Mouse (Mus musculus) mesoderm, embryonic 11.5 days (tissue): ENCODE data around the gene Adgre5.

ENCODE experiments used
- DNase-seq: peaks from one replicate; pipeline ENCODE4 v3.0.0-alpha.2; 2012; ENCODE audit warnings: low read depth, low spot score

Adgre5 gene

DNA sequence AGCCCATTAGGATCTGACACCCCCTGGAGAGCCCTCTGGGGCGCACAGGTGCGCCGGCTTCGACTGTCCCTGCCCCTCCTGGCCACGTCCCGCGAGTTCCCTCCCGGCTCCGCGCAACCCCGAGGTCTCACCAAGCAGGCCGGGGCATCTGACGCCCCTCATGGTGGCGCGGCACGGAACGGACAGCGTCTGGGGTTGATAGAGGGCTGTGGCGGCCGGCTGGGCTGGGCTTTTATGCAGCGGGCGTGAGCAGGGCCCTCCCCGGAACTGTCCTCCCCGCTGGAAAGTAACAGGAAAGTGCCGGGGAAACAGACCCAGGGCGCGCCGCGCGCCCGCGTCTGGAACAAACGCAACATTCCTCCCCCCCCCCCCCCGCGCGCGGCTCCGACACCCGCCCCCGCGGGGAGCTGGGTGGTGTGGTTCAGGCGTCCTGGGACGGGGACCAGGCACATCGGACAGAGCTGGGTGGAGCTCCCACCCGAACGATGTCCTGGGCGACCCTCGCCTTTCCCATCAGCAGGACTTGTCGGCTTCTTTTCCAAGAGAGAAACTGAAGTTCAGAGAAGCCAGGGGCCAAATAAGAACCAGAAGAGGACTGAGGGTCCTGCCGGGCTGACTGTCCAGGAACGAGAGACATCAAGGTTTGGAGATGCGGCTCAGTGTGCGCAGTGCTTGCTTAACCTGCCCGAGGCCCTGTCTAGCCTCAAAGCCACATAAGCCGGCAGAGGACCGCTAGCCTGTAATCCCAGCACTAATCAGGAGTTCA lies at the start of gene Adgre5:
Gene Adgre5, minus strand, starts transcription at position 351 of the 766 bp plus-strand sequence.
- peak; percentile 55 for DNase-seq

DNA sequence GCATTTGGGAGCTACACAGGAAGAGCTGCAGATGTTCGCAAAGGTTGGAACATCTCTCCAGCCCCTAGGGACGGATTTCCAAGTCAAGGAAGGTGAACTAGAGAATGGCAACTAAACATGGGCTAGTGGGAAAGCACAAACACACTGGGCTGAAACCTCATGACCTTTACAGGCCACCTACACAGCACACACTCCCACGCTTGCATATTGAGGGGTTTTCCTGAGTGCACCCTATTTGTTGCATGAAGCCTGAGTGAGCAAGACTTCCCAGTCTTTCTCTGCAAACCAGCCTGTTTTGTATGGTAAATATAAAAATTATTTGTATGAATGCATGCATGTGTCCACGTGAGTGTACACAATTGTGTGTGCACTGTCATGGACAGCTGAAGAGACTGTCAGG lies 48.7 kb upstream of the Adgre5 start:
- DNase-seq, result no peak

DNA sequence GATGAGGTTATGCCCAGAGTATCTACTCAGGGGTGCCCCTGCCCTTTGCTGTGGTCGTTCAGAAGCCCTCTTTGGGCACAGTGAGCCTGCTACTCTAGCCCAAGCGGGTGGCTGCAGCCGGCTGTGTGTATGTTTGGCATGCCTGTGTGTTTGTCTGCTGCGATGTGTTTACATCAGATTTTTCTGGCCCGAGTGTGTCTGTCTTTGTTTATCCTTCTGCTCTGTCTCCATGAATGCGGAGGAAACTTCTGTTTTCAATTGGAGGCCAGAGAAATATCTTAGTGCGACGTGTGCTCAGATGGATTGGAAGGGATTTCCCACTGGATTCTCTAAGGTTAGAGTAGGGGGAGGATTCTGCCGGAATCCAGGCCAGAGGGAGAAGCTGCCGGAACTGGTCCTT lies 43.9 kb upstream of the Adgre5 start:
- no peak for DNase-seq

DNA sequence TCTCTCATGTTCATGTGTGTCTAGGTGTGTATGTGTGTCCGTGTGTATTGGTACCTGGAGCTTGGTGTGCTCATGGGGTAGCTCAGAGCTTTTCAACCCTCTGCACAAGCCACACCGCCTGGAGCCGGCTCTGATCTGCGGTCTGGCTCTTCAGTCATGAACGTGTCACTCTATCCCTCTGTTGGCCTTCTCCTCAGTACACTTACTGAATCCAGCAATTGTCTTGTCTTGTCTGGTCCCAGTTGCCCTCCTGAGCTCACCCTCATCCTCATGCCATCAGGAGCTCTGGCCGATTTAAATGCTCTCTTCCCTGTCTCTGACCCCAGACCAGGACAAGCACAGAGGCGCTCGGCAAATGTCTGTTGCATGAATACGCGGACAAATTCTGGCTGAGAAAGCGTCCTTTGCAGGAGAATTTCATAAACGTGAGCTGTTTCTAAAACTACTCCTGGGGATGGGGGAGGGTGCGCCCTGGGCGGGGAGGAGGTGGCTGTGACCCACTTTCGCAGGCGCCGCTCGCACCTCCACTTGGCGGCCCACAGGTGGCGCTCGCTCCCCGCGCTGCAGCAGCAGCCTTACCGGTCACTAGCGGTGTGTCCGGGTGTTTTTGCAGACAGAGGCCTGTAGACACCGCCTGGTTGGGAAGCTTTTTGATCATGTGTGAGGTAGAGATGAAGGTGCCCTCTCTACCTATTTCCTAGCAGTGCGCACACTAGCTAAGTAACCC lies 41.9 kb upstream of the Adgre5 start:
- DNase-seq, result peak; percentile 78

DNA sequence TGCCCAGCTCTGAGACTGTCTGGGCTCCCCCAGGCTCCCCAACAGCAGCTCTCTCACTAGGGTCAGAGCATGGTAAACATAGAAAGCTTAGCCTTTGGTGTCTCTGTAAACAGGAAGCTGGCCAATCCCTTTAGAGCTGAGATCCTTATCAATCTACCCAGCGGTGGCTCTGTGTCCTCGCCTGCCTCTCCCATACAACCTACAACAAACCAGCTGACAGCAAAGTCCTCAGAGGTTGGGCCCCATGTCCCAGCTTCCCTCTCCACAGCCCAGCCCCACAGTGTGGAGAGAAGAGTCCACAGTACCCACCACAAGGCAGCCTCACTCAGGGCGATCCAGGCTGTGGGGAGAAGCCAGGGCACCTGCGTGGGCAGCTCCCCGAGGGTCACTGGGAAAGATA lies 38.5 kb upstream of the Adgre5 start:
- no peak for DNase-seq

DNA sequence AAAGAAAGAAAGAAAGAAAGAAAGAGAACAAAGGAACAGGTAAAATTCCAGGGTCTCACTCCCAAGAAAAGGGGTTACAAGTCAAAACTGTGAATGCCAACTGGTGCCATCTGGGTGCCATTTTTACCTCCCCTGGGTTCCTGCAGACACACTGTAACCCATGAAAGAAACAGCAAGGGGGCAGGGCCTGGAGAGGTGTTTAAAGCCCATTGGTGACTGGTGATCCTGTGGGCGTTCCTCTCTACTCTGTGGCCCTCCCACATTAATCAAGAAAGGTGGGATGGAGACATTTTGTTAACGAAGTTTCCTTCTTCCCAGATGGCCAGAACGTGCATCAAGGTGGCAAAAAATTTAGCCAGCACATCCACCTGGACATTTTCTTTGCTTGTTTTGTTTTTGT lies 36.9 kb upstream of the Adgre5 start:
- DNase-seq, result no peak

DNA sequence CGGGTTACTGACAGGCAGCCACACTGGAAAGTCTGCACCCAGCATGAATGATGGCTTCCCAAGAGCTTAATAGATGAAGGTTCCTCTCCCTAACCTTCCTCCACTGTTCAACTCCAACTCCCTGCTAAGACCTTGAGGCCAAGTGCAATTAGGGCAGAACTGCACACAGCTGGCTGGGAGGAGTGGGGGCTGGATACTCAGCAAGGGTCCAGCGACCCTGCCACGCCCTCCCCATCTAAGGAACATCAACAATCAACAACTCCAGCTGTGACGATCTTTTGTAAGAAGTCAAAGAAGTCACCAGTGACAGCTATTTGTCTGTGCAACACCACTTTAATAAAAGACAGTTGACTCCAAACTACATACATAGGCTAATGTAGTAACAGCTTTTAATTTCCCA lies 35.5 kb upstream of the Adgre5 start:
- no peak for DNase-seq

DNA sequence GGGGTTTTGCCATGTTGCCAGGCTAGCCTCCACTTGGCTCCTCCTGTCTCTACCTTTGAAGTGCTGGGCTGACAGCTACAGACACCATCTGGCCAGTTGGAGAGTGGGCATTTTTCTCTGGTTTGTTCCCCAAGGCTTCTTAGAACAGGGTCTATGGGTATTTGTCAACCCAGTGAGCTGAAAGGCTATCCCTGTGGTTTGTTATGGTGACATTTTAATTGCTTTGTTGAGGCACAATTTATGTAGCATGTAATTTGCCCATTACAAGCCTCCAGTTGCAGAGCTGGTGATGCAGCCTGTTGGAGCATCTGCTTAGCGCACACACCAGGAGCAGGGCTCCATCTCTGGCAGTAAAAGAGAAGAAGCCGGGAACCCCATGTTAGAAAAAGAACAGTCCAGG lies 33.1 kb upstream of the Adgre5 start:
- peak; percentile 81 for DNase-seq

DNA sequence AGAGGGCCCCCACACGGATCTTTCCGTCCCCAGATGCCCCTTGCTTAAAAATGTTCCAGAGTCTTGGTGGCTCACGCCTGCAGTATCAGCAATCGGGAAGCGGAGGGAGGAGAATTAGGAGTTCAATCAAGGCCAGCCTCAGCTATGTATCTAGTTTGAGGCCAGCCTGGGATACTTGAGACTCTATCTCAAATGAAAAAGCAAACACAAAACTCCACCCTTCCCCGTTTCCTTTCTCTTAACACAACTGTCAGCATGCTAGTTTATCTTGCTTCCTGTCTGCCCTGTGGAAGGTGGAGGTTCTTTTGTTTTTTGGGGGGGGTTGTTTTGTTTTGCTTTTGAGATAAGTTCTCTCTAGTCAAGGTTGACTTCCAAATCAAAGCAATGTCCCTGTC lies 32.3 kb upstream of the Adgre5 start:
- DNase-seq, result no peak

DNA sequence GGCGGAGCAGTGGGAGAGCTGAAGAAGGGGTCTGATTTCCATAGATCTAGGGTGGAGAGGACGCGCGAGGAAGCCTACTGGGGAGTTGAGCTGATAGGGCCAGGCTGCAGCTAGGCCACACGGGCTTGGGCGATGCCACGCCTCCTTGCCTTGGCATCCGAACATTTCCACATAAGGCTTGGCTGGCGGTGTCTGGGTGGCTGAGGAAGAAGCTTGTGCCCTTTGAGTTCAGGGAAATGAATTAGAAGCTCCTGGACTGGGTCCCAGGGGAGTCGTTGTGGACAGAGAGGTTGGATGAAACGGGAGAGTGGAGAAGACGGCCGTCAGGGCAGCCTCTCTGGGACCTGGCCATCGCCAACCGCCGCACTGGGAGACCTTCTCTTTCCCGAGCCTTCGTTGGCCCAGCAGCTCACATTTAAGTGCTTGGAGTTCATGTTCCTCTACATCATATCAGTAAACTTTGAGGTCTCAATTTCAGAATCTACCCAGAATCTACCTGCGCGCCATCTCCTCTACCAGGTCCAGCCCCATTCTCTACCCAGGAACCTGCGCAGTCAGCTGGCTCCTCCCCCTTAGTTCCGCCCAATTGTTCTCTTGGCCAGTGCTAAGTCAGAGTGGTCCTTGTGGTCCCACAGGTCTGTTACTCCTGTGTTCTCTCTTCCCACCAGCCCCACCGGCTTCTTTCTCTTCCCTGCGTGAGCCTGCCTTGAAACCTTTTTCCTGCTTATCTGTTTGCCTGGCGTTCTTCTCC lies 31.8 kb upstream of the Adgre5 start:
- peak; percentile 22 for DNase-seq

DNA sequence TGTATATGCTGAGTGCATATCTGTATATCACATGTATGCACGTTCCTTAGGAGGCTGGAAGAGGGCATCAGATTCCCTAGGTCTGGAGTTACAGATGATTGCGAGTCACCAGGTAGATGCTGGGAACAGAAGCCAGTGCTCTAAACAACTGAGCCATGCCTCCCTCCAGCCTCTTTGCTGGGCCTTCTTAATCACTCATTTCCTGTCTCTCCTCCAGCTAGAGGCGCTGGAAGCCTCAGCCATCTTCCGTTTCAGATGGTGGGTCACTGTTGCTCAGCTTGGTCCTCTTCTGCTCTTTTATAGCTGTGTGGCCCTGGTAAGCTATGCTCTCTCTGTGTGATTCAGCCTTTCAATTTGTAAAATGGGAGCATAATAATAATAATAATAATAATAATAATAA lies 30.7 kb upstream of the Adgre5 start:
- no peak for DNase-seq

DNA sequence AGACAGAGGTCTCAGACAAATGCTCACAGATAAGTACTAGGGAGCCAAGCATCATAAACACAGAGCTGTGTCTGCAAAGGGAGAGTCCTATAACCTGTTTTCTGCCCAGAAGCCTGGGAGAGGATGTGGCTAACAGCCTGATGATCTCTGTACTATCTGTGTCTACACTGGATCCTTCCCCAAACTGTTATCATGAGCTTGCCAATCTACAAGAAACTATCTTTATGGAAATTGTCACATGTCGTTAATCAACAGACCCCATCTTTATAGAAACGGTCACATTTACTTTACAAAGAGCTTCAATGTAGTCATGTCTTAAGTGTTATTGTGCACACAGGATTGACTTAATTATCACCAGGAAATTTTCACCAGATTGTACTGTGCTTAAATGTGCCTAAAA lies 29.5 kb upstream of the Adgre5 start:
- DNase-seq, result no peak

DNA sequence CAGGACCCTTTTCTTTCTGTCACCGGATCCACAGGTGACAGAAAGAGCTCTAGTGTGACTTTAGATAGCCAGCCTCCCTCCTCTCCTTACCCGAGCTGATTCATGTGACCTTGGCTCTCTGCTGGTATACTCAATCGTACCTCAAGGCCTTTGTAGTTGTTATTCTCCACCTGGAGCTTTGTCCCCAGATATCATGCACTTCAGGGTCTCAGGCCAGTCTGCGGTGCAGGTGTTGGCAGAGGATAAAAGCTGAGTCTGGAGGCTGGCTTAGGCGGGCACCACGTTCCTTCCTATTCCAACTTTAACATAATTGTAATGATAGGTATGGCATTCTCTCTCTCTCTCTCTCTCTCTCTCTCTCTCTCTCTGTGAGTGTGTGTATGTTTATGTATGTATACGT lies 28.6 kb upstream of the Adgre5 start:
- no peak for DNase-seq

DNA sequence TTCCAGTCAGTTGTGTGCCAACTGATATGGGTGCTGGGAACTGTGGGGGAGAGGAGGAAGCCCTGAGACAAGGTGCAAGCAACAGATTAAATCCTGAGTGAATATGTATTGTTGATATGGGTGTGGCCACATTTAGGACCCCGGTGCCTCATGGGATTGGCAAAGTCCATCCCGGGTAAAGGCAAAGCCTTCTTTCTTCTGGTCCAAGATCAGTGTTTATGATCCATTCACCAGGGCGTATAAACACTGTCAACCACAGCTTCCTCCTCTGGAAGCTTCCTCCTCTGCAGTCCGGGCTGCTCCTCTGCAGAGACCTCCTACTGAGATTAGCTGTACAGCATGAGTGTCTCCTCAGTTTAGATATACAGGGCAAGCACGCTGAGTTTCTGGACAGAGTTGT lies 27.4 kb upstream of the Adgre5 start:
- no peak for DNase-seq

DNA sequence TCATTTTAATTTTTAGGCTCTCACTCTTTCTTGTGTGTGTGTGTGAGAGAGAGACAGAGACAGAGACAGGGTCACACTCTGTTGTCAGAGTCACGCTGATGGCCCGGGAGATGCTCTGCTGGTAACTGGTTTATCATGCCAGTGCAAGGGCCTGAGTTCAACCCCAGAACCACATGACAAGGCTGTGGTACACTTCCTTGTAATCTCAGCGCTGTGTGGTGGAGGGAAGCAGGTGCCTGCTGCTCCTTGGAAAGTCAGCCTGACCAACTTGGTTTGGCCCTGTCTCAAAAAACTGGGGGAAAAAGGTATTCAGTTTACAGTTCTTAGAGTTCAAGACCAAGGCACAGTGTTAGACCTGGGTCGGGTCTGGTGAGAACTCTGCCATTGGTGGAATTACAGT lies 26.3 kb upstream of the Adgre5 start:
- no peak for DNase-seq

DNA sequence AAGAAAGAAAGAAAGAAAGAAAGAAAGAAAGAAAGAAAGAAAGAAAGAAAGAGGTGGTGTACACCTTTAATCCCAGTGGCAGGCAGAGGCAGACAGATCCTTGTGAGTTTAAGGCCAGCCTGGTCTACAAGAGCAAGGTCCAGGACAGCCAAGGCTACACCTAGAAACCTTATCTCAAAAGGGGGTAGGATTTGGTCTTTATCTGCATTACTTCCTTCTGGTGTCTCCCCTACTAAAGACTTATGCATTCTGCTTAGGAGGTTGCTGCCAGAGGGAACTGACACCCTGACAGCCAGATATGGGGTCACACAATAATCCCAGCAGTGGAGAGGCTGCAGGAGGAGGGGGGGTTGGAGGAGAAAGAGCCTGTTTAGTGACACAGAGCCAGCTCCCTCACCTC lies 24.5 kb upstream of the Adgre5 start:
- no peak for DNase-seq

DNA sequence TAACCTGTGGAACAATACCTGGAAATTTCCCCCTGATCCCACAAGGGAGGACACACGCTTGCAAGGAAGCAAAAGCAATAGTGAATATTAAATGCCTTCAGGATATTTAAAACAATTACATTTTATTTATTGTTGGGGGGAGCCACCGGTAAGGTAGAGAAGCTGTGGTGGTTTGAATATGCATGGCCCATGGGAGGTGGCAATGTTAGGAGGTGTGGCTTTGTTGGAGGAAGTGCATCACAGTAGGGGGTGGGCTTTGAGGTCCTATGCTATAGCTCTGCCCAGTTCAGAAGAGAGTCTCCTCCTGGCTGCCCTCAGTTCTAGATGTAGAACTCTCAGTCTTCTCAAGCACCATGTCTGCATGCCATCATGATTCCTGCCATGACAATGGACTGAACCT lies 23.6 kb upstream of the Adgre5 start:
- no peak for DNase-seq

DNA sequence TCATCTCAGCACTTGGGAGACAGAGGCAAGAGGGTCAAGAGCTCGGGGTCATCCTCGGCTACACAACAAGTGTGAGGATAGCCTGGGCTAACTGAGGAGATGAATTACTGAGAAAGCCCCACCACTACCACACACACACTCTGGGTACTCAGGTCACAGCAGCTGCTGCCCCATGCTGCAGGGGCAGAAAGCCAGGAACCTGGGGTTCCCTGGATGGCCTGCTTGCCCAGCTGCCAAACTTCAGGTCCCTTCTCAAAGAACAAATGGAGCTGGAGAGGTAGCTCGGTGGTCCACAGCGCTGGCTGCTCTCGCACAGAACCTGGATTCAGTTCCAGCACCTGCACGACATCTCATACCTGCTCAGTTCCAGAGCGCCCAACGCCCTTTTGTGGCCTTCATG lies 23.0 kb upstream of the Adgre5 start:
- DNase-seq, result no peak

DNA sequence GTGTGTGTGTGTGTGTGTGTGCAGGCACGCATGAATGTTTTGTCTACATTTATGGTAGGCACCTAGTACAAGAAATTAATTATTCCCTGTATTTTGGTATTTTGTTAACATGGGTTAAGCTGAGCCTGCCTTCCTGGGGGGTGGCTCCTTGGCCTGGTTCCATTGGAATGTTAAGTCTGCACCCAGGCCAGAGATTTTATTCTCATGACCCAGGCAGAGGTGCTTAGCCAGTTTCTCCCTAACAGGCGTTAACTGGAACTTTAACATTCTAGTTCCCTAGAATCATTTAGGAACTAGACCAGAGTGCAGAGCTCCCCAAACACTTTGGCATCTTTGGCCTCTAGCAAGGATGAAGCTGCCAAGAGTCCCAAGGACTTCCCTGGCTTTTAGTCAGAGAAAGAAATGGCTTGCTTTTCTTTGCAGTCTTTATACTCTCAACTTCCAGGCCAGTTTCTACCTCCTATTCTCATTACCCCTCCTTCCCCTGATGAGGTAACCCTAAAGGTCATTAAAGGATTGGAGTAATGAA lies 18.2 kb upstream of the Adgre5 start:
- no peak for DNase-seq

DNA sequence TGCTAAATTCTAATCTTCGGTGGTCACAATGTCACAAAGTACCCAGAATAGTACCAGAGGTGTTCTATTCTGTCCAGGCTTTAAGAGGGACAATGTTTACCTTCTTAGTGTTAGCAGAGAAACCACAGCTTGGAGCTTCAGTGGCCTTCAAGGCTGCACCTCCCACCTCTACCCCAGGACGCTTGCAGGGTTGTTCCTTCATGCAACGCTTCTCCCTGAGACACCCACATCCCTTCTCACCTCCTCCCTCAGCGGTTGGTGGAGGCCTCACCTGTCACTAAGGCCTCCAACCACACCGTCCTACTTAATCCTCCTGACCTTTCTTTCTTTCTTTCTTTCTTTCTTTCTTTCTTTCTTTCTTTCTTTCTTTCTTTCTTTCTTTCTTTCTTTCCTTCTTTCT lies 17.2 kb upstream of the Adgre5 start:
- DNase-seq, result no peak

DNA sequence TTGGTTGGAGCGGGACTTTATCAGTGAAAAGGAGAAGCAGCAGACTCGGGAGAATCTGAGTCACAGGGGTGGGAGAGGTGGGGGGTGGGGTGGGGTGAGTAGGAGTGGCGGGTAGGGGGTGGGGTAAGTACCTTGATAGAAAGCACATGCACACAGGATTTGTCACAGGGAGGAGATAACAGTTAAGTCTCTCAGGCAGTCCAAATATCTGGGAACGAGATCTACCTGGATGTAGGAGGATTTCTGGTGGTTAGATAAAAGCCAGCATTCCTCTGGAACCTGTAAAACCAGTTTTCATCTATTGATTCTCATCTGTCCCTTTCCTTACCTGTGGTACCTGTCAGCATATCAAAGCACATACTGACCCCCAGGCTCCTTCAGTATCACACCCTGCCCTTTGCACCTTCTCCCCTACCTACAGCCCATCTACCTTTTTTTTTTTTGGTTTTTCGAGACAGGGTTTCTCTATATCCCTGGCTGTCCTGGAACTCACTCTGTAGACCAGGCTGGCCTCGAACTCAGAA lies 16.0 kb upstream of the Adgre5 start:
- DNase-seq, result no peak

DNA sequence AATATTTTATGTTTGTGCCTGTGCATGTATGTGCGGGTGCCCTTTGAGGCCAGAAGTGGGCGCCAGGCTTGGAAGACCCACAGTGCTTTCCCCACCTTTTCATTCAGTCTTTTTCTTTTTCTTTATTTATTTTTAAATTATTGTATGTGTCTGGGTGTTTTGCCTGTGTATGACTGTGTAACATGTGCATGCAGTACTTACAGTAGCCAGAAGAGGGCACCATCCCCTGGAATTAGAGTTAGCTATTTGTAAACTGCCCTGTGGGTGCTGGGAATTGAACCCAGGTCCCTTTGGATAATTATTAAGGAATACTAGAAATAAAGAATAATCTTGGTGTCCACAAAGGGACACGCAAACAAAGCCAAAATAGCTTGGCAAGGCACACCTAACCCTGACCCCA lies 15.1 kb upstream of the Adgre5 start:
- no peak for DNase-seq
